Mouse (Mus musculus) brown adipose tissue, adult 24 weeks (tissue): Measurements from ENCODE around the gene Gm10318. TPM values are rescaled to one million over a fixed set of nuclear protein-coding genes. Genes with fewer than 3 reads are reported as not detected.

Experiments
- H3K27ac ChIP-seq: fragments of 200-500 bp; replicated peaks from 2 replicates; pipeline ENCODE4 v1.5.1; 2012; ENCODE audit warnings: low read depth, mild to moderate bottlenecking, low read length
- H3K4me1 ChIP-seq: fragments of 200-500 bp; 2 replicates; pipeline ENCODE4 v1.6.1; 2012; ENCODE audit warnings: low read length, mixed read lengths; ENCODE audit not compliant: control insufficient read depth, insufficient read depth, insufficient read length
- H3K4me3 ChIP-seq: fragments of 200-500 bp; 2 replicates; pipeline ENCODE4 v1.5.1; 2012; ENCODE audit warnings: low read depth, mild to moderate bottlenecking, low read length, moderate library complexity; ENCODE audit not compliant: insufficient read depth
- polyA plus RNA-seq: library from polyadenylated mRNA; stranded (reverse); fragments of >200 nt; gene quantifications from 2 replicates; pipeline ENCODE4 v1.2.4, GENCODE M21; 2012; ENCODE audit not compliant: missing spikeins, insufficient read depth, insufficient read length

The Gm10318 gene
- not detected in 2 replicates for polyA plus RNA-seq

- no peak within 1 kb of the TSS for H3K4me3 ChIP-seq
- no peaks in the 10 kb centered on the region for H3K4me1 ChIP-seq
- H3K27ac ChIP-seq = no peak within 1 kb of the TSS
Observed at GRCm38 (mm10) chr10:77852559-77852958, at the start of gene Gm10318. TSS of gene Gm10318 (plus strand) at chr10:77852859.

- Histone ChIP-seq H3K4me3 (no peak overlapping the region), H3K4me1 (no peaks in the 10 kb centered on the region), H3K27ac (no peak overlapping the region)
Observed at GRCm38 (mm10) chr10:77804095-77804494, 48.6 kb upstream of the Gm10318 start.

DNA sequence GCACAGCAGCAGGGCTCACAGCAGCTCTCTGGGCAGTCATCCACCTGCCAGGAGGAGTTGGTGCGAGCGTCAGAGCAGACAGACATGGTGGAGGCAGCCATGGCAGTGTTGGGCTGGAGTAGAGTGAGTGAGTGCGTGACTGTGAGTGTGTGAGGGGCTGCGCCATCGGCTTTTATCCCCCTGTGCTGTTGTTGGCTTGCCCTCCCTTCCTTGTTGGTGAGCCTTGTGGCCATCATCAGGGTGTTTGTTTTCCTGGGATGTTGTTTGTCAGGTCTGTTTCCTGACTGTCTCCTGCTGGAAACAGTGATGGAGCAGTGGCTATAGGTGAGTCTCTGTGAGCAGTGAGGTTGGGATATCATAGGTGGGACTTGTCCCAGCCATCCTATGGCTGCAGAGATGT is 40.9 kb upstream of the Gm10318 start, which contains the start of gene Gm9507:
Gene Gm9507 (minus strand): TSS at position 101 of the 400 bp plus-strand sequence.
- Histone ChIP-seq H3K4me3 (no peak within 1 kb of the TSS), H3K4me1 (no peaks in the 10 kb centered on the region), H3K27ac (no peak within 1 kb of the TSS)

DNA sequence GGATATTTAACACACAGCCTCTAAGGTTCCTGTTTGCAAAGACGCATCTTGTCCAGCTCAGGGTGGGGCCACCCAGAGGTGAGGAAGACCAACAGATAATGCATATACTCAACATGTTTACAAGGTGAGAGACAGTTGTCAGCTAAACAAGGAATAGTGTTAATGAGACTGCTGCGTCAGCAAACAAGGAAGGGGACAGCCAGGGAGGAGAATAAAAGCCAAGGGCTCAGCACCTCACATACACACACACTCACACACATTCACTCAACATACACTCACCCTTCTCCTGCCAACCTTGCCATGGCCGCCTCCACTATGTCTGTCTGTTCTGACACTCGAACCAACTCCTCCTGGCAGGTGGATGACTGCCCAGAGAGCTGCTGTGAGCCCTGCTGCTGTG is 38.3 kb upstream of the Gm10318 start, which contains the start of gene Gm2696:
Gene Gm2696 (plus strand): TSS at position 301 of the 400 bp plus-strand sequence.
- no peaks in the 10 kb centered on the region for H3K4me1 ChIP-seq
- no peak within 1 kb of the TSS for H3K27ac ChIP-seq
- no peak within 1 kb of the TSS for H3K4me3 ChIP-seq

DNA sequence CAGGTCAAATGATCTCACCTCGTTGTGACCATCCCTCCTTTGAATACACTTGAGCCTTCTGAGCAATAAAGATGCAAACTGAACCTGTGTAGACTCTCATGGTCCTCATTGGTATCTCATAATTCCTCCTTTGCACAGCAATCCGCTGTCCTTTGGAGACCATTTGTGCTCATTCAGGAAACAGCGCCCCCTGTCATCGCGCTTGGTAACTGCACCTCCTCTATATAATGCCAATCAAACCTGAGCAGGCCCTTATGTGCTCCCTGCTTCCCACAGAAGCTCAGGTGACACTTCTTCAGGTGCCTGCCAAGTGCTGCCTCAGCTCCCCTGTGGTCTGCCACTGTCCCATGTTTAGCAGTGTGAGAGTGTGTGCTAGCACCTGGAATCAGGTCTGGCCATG is 37.1 kb upstream of the Gm10318 start:
- no peaks in the 10 kb centered on the region for H3K4me1 ChIP-seq
- H3K27ac ChIP-seq = no peak overlapping the region
- no peak overlapping the region for H3K4me3 ChIP-seq

- H3K4me1 ChIP-seq = no peaks in the 10 kb centered on the region
- H3K4me3 ChIP-seq = no peak overlapping the region
- H3K27ac ChIP-seq = no peak overlapping the region
Observed at GRCm38 (mm10) chr10:77818523-77818922, 34.1 kb upstream of the Gm10318 start.

GRCm38 (mm10) chr10:77819203-77819602 is 33.5 kb upstream of the Gm10318 start:
- Histone ChIP-seq H3K4me3 (no peak overlapping the region), H3K4me1 (no peaks in the 10 kb centered on the region), H3K27ac (no peak overlapping the region)

DNA sequence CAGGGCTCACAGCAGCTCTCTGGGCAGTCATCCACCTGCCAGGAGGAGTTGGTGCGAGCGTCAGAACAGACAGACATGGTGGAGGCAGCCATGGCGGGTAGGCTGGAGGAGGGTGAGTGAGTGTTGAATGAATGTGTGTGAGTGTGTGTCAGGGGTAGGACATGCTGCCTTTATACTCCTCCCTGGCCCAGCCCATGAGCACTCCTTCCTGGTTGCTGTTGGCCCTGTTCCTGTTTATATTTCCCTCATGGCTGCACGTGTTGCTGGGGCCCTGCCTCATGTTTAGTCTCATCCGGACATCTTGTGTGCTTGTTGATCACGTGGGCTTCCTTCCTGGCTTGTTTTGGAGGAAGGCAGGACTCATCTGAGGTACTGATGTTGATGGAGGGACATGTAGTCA is 25.7 kb upstream of the Gm10318 start, which contains the start of gene Krtap10-4:
Gene Krtap10-4 (minus strand): TSS at position 145 of the 400 bp plus-strand sequence.
- H3K4me3 ChIP-seq = no peak within 1 kb of the TSS
- H3K4me1 ChIP-seq = no peaks in the 10 kb centered on the region
- H3K27ac ChIP-seq = no peak within 1 kb of the TSS

- no peak within 1 kb of the TSS for H3K4me3 ChIP-seq
- no peaks in the 10 kb centered on the region for H3K4me1 ChIP-seq
- no peak within 1 kb of the TSS for H3K27ac ChIP-seq
Observed at GRCm38 (mm10) chr10:77835647-77836046, 17.0 kb upstream of the Gm10318 start, which contains the start of gene Krtap10-10. TSS of gene Krtap10-10 (plus strand) at chr10:77835947.

GRCm38 (mm10) chr10:77839006-77839405 is 13.7 kb upstream of the Gm10318 start:
- no peak overlapping the region for H3K4me3 ChIP-seq
- H3K4me1 ChIP-seq = no peaks in the 10 kb centered on the region
- no peak overlapping the region for H3K27ac ChIP-seq

DNA sequence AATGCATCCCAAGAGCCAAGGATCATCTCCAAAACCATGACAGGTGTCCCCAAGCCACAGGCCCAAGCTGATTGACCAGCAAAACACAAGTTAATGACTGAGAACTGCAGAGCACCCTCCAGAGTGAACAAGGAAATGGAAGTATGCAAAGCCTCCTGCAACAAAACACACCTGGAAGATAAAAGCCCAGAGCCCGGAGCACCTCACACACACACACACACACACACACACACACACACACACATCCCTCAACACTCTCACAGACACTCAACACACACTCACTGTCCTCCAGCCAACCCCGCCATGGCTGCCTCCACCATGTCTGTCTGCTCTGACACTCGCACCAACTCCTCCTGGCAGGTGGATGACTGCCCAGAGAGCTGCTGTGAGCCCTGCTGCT is 6.2 kb upstream of the Gm10318 start, which contains the start of gene Gm36176:
Gene Gm36176 (plus strand): TSS at position 301 of the 400 bp plus-strand sequence.
- Histone ChIP-seq H3K4me3 (no peak within 1 kb of the TSS), H3K4me1 (no peaks in the 10 kb centered on the region), H3K27ac (no peak within 1 kb of the TSS)

DNA sequence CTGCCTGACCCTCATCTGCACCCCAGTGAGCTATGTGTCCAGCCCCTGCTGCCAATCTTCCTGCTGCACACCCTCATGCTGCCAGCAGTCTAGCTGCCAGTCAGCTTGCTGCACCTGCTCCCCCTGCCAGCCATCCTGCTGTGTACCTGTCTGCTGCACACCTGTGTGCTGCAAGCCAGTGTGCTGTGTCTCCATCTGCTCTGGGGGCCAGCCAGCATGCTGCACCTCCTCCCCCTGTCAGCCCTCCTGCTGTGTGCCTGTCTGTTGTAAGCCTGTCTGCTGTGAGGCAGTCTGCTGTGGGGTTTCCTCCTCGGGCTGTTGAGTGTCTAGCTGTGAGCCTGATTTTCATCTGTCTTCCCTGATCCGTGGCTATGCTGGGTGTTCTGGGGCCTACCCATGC is 5.7 kb upstream of the Gm10318 start:
- H3K4me3 ChIP-seq = no peak overlapping the region
- H3K27ac ChIP-seq = no peak overlapping the region
- no peaks in the 10 kb centered on the region for H3K4me1 ChIP-seq

GRCm38 (mm10) chr10:77847538-77847937 is 5.1 kb upstream of the Gm10318 start:
- Histone ChIP-seq H3K4me1 (no peaks in the 10 kb centered on the region), H3K4me3 (no peak overlapping the region), H3K27ac (no peak overlapping the region)

DNA sequence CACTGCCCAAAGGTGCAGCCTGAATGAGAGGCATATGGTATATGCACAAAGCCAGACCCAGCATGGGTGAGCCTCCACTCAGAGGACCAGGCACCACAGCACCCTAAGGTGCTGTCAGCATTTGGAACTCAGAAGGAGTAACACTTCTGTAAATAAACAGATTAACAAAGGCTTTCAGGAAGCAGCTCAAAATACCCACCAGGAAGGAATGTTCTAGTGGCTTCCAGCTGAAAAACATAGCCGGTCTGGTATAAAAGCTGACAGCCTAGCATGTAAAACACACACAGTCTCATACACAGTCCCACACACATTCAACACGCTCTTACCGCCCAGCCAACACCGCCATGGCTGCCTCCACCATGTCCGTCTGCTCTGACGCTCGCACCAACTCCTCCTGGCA is 9.0 kb downstream of the Gm10318 start, which contains the start of gene Gm3285:
Gene Gm3285 (plus strand): TSS at position 301 of the 400 bp plus-strand sequence.
- Histone ChIP-seq H3K4me3 (no peak within 1 kb of the TSS), H3K27ac (no peak within 1 kb of the TSS), H3K4me1 (no peaks in the 10 kb centered on the region)

- no peak overlapping the region for H3K4me3 ChIP-seq
Observed at GRCm38 (mm10) chr10:77864067-77864761, 11.6 kb downstream of the Gm10318 start.

DNA sequence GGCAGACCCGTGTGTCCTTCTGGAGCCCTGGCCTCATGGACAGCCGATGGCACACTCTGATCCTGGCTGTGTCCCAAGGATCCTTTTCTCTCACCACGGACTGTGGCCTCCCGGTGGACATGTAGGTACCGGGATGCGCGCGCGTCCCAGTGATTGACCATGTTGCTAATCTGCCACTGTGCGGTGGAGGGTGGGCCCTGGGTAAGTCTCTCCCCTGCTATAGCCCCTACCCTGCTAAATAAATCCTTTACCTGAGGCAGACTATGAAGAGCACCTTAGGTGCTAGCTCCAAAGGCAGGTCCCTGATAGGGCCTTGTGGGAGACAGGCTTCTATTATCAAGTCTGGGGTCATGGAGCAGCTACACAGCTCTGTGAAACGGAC is 12.1 kb downstream of the Gm10318 start:
- Histone ChIP-seq H3K4me3 (no peak overlapping the region), H3K27ac (no peak overlapping the region), H3K4me1 (no peaks in the 10 kb centered on the region)

More at GRCm38 (mm10) chr10:77864067-77864761, 11.6 kb downstream of the Gm10318 start:
- H3K4me1 ChIP-seq = no peaks in the 10 kb centered on the region
- no peak overlapping the region for H3K27ac ChIP-seq
